Mouse (Mus musculus): Measurements from ENCODE around the gene Mpp5.

GRCm38 (mm10) chr12:78842429-78842828 is 93.7 kb downstream of the Mpp5 start:
- TF ChIP-seq CTCF (IDR thresholded peaks at IDR 0.05; ENCODE audit: borderline replicate concordance, insufficient read depth, low read length) (no peak), POLR2A (IDR thresholded peaks at IDR 0.05; ENCODE audit: low read depth, low read length) (no peak)
